ENCODE assay signal across 8 mouse cellular contexts in genomic region chr5:36398463-36399364, GRCm38 (mm10). TPM values are rescaled to one million over a fixed set of nuclear protein-coding genes. Genes with fewer than 3 reads are reported as not detected.
DNase-seq lines count a peak whose midpoint lies in the region; ATAC-seq and TF ChIP-seq lines count a peak whose summit lies in the region.

No protein-coding gene starts in this region.

- H3K36me3 ChIP-seq in intestine, embryonic 14.5 days (ENCODE audit: control insufficient read depth, insufficient read depth, low read length): no peaks in the 10 kb centered on the region
- H3K36me3 ChIP-seq in limb, embryonic 13.5 days: no peaks in the 10 kb centered on the region
- no peaks in the 10 kb centered on the region for H3K36me3 ChIP-seq in midbrain, embryonic 16.5 days (ENCODE audit: control insufficient read depth, insufficient read depth, low read length)

- H3K27ac ChIP-seq in gastrocnemius, adult 2 months: no peak overlapping the region
- no peak overlapping the region for H3K27ac ChIP-seq in intestine, embryonic 14.5 days (ENCODE audit: low read depth)
- H3K27ac ChIP-seq in limb, embryonic 13.5 days: no peak overlapping the region
- no peak overlapping the region for H3K27ac ChIP-seq in midbrain, embryonic 16.5 days (ENCODE audit: low read length)

- no peak overlapping the region for H3K9ac ChIP-seq in intestine, embryonic 14.5 days (ENCODE audit: low read length)
- no peak overlapping the region for H3K9ac ChIP-seq in limb, embryonic 13.5 days
- H3K9ac ChIP-seq in midbrain, embryonic 16.5 days (ENCODE audit: low read depth, low read length): no peak overlapping the region

- intact Hi-C loops in gastrocnemius, adult 2 months (cut with DNase I): loop anchor here (1.0 kb wide), 2 partner anchors 75 to 365 kb away; no protein-coding TSS in a partner anchor

- no peak for ATAC-seq in intestine, embryonic 14.5 days (replicated peaks; ENCODE audit: low FRiP score, low TSS enrichment, low read depth)
- peak; percentile 16; the same call in 1 of the 2 replicates for ATAC-seq in limb, embryonic 13.5 days (ENCODE audit: low FRiP score, low read depth)
- ATAC-seq in midbrain, embryonic 16.5 days: no peak

- H3K27me3 ChIP-seq in intestine, embryonic 14.5 days (replicated peaks; ENCODE audit: control insufficient read depth, insufficient read depth, low read length): no peaks in the 10 kb centered on the region
- H3K27me3 ChIP-seq in limb, embryonic 13.5 days: peaks cover 19% of the 10 kb centered on the region
- no peaks in the 10 kb centered on the region for H3K27me3 ChIP-seq in midbrain, embryonic 16.5 days (ENCODE audit: control insufficient read depth, insufficient read depth, low read depth, low read length)

- H3K9me3 ChIP-seq in intestine, embryonic 14.5 days (ENCODE audit: control insufficient read depth, low read length): no peaks in the 10 kb centered on the region
- H3K9me3 ChIP-seq in limb, embryonic 13.5 days: no peaks in the 10 kb centered on the region
- H3K9me3 ChIP-seq in midbrain, embryonic 16.5 days (replicated peaks; ENCODE audit: control insufficient read depth, low read length, poor library complexity, severe bottlenecking): no peaks in the 10 kb centered on the region

- peak overlapping the region; percentile 26 for H3K4me3 ChIP-seq in gastrocnemius, adult 2 months
- no peak overlapping the region for H3K4me3 ChIP-seq in intestine, embryonic 14.5 days (ENCODE audit: low read depth, low read length)
- no peak overlapping the region for H3K4me3 ChIP-seq in limb, embryonic 13.5 days
- H3K4me3 ChIP-seq in midbrain, embryonic 16.5 days (ENCODE audit: low read depth, low read length): no peak overlapping the region

- H3K4me2 ChIP-seq in intestine, embryonic 14.5 days (ENCODE audit: low read length): 0 out of 2 replicates have a peak overlapping the region, but pooled peaks have one; percentile 4
- H3K4me2 ChIP-seq in limb, embryonic 13.5 days (replicated peaks): peak overlapping the region; percentile 97
- peak overlapping the region; percentile 19; the same call in 1 of the 2 replicates for H3K4me2 ChIP-seq in midbrain, embryonic 16.5 days (ENCODE audit: low read length)

- DNase-seq in layer of hippocampus, adult 11-12 months (ENCODE audit: low spot score): peak; percentile 51
- no peak for DNase-seq in layer of hippocampus, adult 9-11 months
- DNase-seq in brain, embryonic 14.5 days (ENCODE audit: low read depth): peak; percentile 71
- DNase-seq in gastrocnemius, adult 2 months: peak; percentile 79
- DNase-seq in intestine, embryonic 14.5 days (ENCODE audit: low spot score): peak; percentile 81
- peak; percentile 66 for DNase-seq in testis, postnatal 14 days (ENCODE audit: low spot score)

- 12% methylated on average over 18 of the region's 18 CpGs for WGBS in intestine, embryonic 14.5 days
- 8% methylated on average over 18 of the region's 18 CpGs for WGBS in limb, embryonic 13.5 days
- 5% methylated on average over 18 of the region's 18 CpGs for WGBS in midbrain, embryonic 16.5 days

- peak; percentile 71 for TF ChIP-seq CTCF in brain, embryonic 14.5 days (IDR thresholded peaks at IDR 0.05; ENCODE audit: borderline replicate concordance, extremely low read depth, insufficient read depth, insufficient read length)
- peak; percentile 70 for TF ChIP-seq CTCF in gastrocnemius, adult 2 months (IDR thresholded peaks at IDR 0.05)

- H3K4me1 ChIP-seq in intestine, embryonic 14.5 days (replicated peaks; ENCODE audit: control insufficient read depth, insufficient read depth, low read length): peaks cover 29% of the 10 kb centered on the region; the same call in 1 of the 2 replicates
- peaks cover 42% of the 10 kb centered on the region for H3K4me1 ChIP-seq in limb, embryonic 13.5 days
- peaks cover 21% of the 10 kb centered on the region; the same call in 1 of the 2 replicates for H3K4me1 ChIP-seq in midbrain, embryonic 16.5 days (ENCODE audit: control insufficient read depth, insufficient read depth, low read length)

- no peak for TF ChIP-seq POLR2A in brain, embryonic 14.5 days (IDR thresholded peaks at IDR 0.05; ENCODE audit: borderline replicate concordance, extremely low read depth, insufficient read depth, insufficient read length, poor library complexity, severe bottlenecking)

RNA-seq across cellular contexts. Expression of gene Sorcs2, which starts 0.8 kb away (rescaled TPM):
- polyA plus RNA-seq in brain, embryonic 14.5 days (2012; rRNA removed): 16.7 and 29.0 TPM in 2 replicates
- 1 to 10 TPM in 1 of 2 experiments, under 1 TPM in 1; 0.94 to 2.3 TPM for total RNA-seq in gastrocnemius, adult 2 months (2021)
- polyA plus RNA-seq in intestine, embryonic 14.5 days (2014; fragmentation: Nextera tagmentation; extraction: Ambion mirVana): 12.8 and 14.4 TPM in 2 replicates
- 21.2 and 23.0 TPM in 2 replicates for polyA plus RNA-seq in limb, embryonic 13.5 days (2015; fragmentation: Nextera tagmentation; extraction: Ambion mirVana)
- 21.3 and 22.7 TPM in 2 replicates for polyA plus RNA-seq in midbrain, embryonic 16.5 days (2015; fragmentation: Nextera tagmentation; extraction: Ambion mirVana)

Comparison
In these comparisons a context has a peak if more than half of its experiments do, and no peak if none do; other contexts are left out.
1. H3K4me2 ChIP-seq: peak in every context shown above with its lines; median percentile 97 in limb, embryonic 13.5 days; 19 in midbrain, embryonic 16.5 days; 4 in intestine, embryonic 14.5 days.